Mouse (Mus musculus): ENCODE results near the gene Agt. TPM values are rescaled to one million over a fixed set of nuclear protein-coding genes. Genes with fewer than 3 reads are reported as not detected.
A peak's percentile ranks its signal among the peaks of the same experiment; 100 is the strongest.

The Agt gene
- polyA plus RNA-seq, 1 experiment from 2014 or later: 11.8 TPM

- WGBS: 95% methylated on average over 3 of the region's 3 CpGs
- H3K36me3 ChIP-seq (ENCODE audit: control insufficient read depth, insufficient read depth): peaks cover 89% of the 10 kb centered on the region
- H3K9ac ChIP-seq (ENCODE audit: low read depth, low read length): no peak overlapping the region
- no peak overlapping the region for H3K4me3 ChIP-seq (ENCODE audit: low read depth, low read length)
- H3K27me3 ChIP-seq (replicated peaks; ENCODE audit: control insufficient read depth, insufficient read depth, low read length): no peaks in the 10 kb centered on the region
- no peaks in the 10 kb centered on the region for H3K9me3 ChIP-seq (ENCODE audit: control insufficient read depth)
- TF ChIP-seq CTCF (IDR thresholded peaks at IDR 0.05; ENCODE audit: low read depth): no peak
- H3K27ac ChIP-seq (ENCODE audit: low read depth, low read length): no peak overlapping the region
- no peak for ATAC-seq
- no peak overlapping the region for H3K4me2 ChIP-seq (replicated peaks; ENCODE audit: low read depth)
- H3K4me1 ChIP-seq (replicated peaks; ENCODE audit: control insufficient read depth, insufficient read depth, low read length): no peaks in the 10 kb centered on the region
These were observed 36.9 kb downstream of the Agt start for GRCm38 (mm10) chr8:124532626-124533025.

DNA sequence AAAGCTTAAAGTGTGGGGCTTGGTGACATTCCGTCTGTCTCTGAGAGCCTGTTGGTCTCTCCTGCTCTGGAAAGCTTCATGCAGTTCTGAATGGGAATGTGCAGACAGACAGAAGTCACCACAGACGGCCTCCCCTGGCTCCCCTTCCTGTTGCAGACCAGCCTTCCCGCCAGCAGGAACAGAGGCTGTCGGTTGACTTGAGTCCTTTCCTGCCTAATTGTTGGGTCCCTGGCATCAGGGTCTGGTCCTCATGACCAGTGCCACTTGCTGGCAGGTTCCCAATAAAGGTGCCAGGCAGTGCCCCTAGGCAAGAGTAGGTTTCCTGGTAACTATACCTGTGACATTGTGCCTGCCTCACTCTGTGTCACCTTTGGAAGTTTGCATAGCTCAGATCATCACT, 38.5 kb downstream of the Agt start:
- Histone ChIP-seq H3K4me3 (ENCODE audit: low read depth, low read length) (no peak overlapping the region), H3K4me1 (replicated peaks; ENCODE audit: control insufficient read depth, insufficient read depth, low read length) (no peaks in the 10 kb centered on the region), H3K9ac (ENCODE audit: low read depth, low read length) (no peak overlapping the region), H3K4me2 (replicated peaks; ENCODE audit: low read depth) (no peak overlapping the region), H3K36me3 (ENCODE audit: control insufficient read depth, insufficient read depth) (peaks cover 93% of the 10 kb centered on the region), H3K27ac (ENCODE audit: low read depth, low read length) (no peak overlapping the region), H3K27me3 (replicated peaks; ENCODE audit: control insufficient read depth, insufficient read depth, low read length) (no peaks in the 10 kb centered on the region), H3K9me3 (ENCODE audit: control insufficient read depth) (no peaks in the 10 kb centered on the region)
- WGBS: 93% methylated on average over 4 of the region's 4 CpGs
- no peak for ATAC-seq
- TF ChIP-seq CTCF (IDR thresholded peaks at IDR 0.05; ENCODE audit: low read depth): no peak

GRCm38 (mm10) chr8:124530556-124530955, 39.0 kb downstream of the Agt start:
- Histone ChIP-seq H3K9me3 (ENCODE audit: control insufficient read depth) (no peaks in the 10 kb centered on the region), H3K36me3 (ENCODE audit: control insufficient read depth, insufficient read depth) (peaks cover 93% of the 10 kb centered on the region), H3K4me2 (replicated peaks; ENCODE audit: low read depth) (no peak overlapping the region), H3K9ac (ENCODE audit: low read depth, low read length) (no peak overlapping the region), H3K4me3 (ENCODE audit: low read depth, low read length) (no peak overlapping the region), H3K27ac (ENCODE audit: low read depth, low read length) (no peak overlapping the region), H3K27me3 (replicated peaks; ENCODE audit: control insufficient read depth, insufficient read depth, low read length) (no peaks in the 10 kb centered on the region), H3K4me1 (replicated peaks; ENCODE audit: control insufficient read depth, insufficient read depth, low read length) (no peaks in the 10 kb centered on the region)
- ATAC-seq: no peak
- 90% methylated on average over 7 of the region's 7 CpGs for WGBS
- no peak for TF ChIP-seq CTCF (IDR thresholded peaks at IDR 0.05; ENCODE audit: low read depth)

- 92% methylated on average over 14 of the region's 14 CpGs for WGBS
- TF ChIP-seq CTCF (IDR thresholded peaks at IDR 0.05; ENCODE audit: low read depth): no peak
- no peak for ATAC-seq
These were observed 39.4 kb downstream of the Agt start for GRCm38 (mm10) chr8:124530076-124530475.

DNA sequence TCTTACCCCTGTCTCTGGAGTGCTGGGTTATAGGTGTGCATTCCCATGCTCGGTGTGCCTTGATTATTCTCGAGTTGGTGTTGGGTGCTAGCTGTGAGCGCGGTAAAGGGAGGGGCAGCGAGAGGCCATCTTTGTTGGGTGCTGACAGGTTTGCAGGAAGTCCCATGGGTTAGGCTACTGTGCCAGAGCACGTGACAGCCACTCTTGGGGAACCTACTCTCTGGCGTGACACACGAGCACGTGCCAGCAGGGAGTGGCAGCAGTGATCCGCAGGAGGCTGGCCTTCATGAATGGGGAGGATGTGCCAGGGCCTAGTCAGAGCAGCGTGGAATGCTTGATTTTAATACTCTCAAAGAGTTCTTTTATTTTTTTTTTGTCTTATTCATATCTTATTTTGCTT, 43.2 kb downstream of the Agt start:
- no peak for ATAC-seq
- TF ChIP-seq CTCF (IDR thresholded peaks at IDR 0.05; ENCODE audit: low read depth): no peak
- H3K27me3 ChIP-seq (replicated peaks; ENCODE audit: control insufficient read depth, insufficient read depth, low read length): no peaks in the 10 kb centered on the region
- no peaks in the 10 kb centered on the region for H3K9me3 ChIP-seq (ENCODE audit: control insufficient read depth)
- H3K4me2 ChIP-seq (replicated peaks; ENCODE audit: low read depth): no peak overlapping the region
- H3K27ac ChIP-seq (ENCODE audit: low read depth, low read length): no peak overlapping the region
- no peak overlapping the region for H3K9ac ChIP-seq (ENCODE audit: low read depth, low read length)
- 92% methylated on average over 11 of the region's 11 CpGs for WGBS
- H3K4me3 ChIP-seq (ENCODE audit: low read depth, low read length): no peak overlapping the region
- 0 out of 2 replicates have a peak, but pooled peaks cover 6% of the 10 kb centered on the region for H3K4me1 ChIP-seq (replicated peaks; ENCODE audit: control insufficient read depth, insufficient read depth, low read length)
- H3K36me3 ChIP-seq (ENCODE audit: control insufficient read depth, insufficient read depth): peaks cover 63% of the 10 kb centered on the region

More at GRCm38 (mm10) chr8:124530076-124530475, 39.4 kb downstream of the Agt start:
- no peaks in the 10 kb centered on the region for H3K4me1 ChIP-seq (replicated peaks; ENCODE audit: control insufficient read depth, insufficient read depth, low read length)
- H3K9me3 ChIP-seq (ENCODE audit: control insufficient read depth): no peaks in the 10 kb centered on the region
- H3K9ac ChIP-seq (ENCODE audit: low read depth, low read length): no peak overlapping the region
- no peak overlapping the region for H3K4me3 ChIP-seq (ENCODE audit: low read depth, low read length)
- no peak overlapping the region for H3K4me2 ChIP-seq (replicated peaks; ENCODE audit: low read depth)
- H3K27me3 ChIP-seq (replicated peaks; ENCODE audit: control insufficient read depth, insufficient read depth, low read length): no peaks in the 10 kb centered on the region
- H3K36me3 ChIP-seq (ENCODE audit: control insufficient read depth, insufficient read depth): peaks cover 91% of the 10 kb centered on the region
- H3K27ac ChIP-seq (ENCODE audit: low read depth, low read length): no peak overlapping the region

DNA sequence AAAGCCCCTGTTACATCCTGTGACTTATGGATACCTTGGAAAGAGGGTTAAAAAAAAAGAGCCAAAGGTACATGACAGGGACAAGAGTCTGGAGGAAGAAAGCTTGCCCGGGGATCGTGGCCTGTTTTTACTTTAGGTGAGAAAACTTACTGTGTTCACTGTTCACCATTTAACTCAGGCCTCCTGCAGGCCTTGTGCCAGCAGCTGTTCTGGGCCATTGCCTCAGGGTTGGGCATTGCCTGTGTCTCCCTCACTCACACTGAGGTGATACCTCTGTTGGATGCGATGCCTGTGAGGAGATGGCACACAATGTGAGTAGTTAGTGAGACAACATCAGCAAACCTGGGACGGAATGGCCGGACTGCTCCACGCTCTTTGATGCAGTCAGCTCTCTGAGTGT, 47.6 kb downstream of the Agt start:
- no peak overlapping the region for H3K9ac ChIP-seq (ENCODE audit: low read depth, low read length)
- H3K4me2 ChIP-seq (replicated peaks; ENCODE audit: low read depth): peak overlapping the region; percentile 59
- peaks cover 23% of the 10 kb centered on the region for H3K36me3 ChIP-seq (ENCODE audit: control insufficient read depth, insufficient read depth)
- H3K4me1 ChIP-seq (replicated peaks; ENCODE audit: control insufficient read depth, insufficient read depth, low read length): 0 out of 2 replicates have a peak, but pooled peaks cover 6% of the 10 kb centered on the region
- no peak for TF ChIP-seq CTCF (IDR thresholded peaks at IDR 0.05; ENCODE audit: low read depth)
- 87% methylated on average over 6 of the region's 6 CpGs for WGBS
- no peaks in the 10 kb centered on the region for H3K9me3 ChIP-seq (ENCODE audit: control insufficient read depth)
- H3K4me3 ChIP-seq (ENCODE audit: low read depth, low read length): peak overlapping the region; percentile 83
- no peak overlapping the region for H3K27ac ChIP-seq (ENCODE audit: low read depth, low read length)
- no peak for ATAC-seq
- no peaks in the 10 kb centered on the region for H3K27me3 ChIP-seq (replicated peaks; ENCODE audit: control insufficient read depth, insufficient read depth, low read length)

Data from intestine, postnatal 0 days (tissue).